Mouse (Mus musculus) lung, embryonic 16.5 days (tissue): ENCODE results near the gene Slc39a9. TPM values are rescaled to one million over a fixed set of nuclear protein-coding genes. Genes with fewer than 3 reads are reported as not detected.
A peak's percentile ranks its signal among the peaks of the same experiment; 100 is the strongest.

Experiments used
- ATAC-seq: fragments of 200-750 bp; cut with Nextera tagmentation; 2 replicates; pipeline ENCODE4 v1.8.0; 2017; ENCODE audit warnings: low read depth, mild to moderate bottlenecking, moderate library complexity
- H3K27ac ChIP-seq: fragments of 300-500 bp; sonication (generic); 2 replicates; pipeline ENCODE4 v1.5.1; 2014; ENCODE audit warnings: mild to moderate bottlenecking, control low read depth, low read length
- H3K27me3 ChIP-seq: fragments of 300-500 bp; sonication (generic); 2 replicates; pipeline ENCODE4 v1.6.1; 2014; ENCODE audit warnings: low read depth, low read length, mixed read lengths; ENCODE audit not compliant: control insufficient read depth, insufficient read depth
- H3K36me3 ChIP-seq: fragments of 300-500 bp; sonication (generic); 2 replicates; pipeline ENCODE4 v1.6.1; 2014; ENCODE audit warnings: low read length; ENCODE audit not compliant: control insufficient read depth, insufficient read depth
- H3K4me1 ChIP-seq: fragments of 300-500 bp; sonication (generic); replicated peaks from 2 replicates; pipeline ENCODE4 v1.6.1; 2014; ENCODE audit warnings: low read length, mixed read lengths; ENCODE audit not compliant: control insufficient read depth, insufficient read depth
- H3K4me2 ChIP-seq: fragments of 300-500 bp; sonication (generic); 2 replicates; pipeline ENCODE4 v1.6.1; 2014; ENCODE audit warnings: low read depth, low read length, control low read depth
- H3K4me3 ChIP-seq: fragments of 300-500 bp; sonication (generic); 2 replicates; pipeline ENCODE4 v1.5.1; 2014; ENCODE audit warnings: mild to moderate bottlenecking, low read length, control low read depth
- H3K9ac ChIP-seq: fragments of 300-500 bp; sonication (generic); 2 replicates; pipeline ENCODE4 v1.6.1; 2014; ENCODE audit warnings: low read length, control low read depth
- H3K9me3 ChIP-seq: fragments of 300-500 bp; sonication (generic); 2 replicates; pipeline ENCODE4 v1.6.1; 2016; ENCODE audit warnings: low read length; ENCODE audit not compliant: control insufficient read depth
- WGBS: fragments of 180-500 bp; shearing (Covaris S2); extraction: QIAGEN DNeasy Blood & Tissue Kit; methylation state at CpG from one replicate; pipeline ENCODE4 v1.1.7; 2014; 5-methylcytosine and 5-hydroxymethylcytosine counted together
- polyA plus RNA-seq: library from polyadenylated mRNA; unstranded; fragments of >200 nt; fragmentation: Nextera tagmentation; extraction: Ambion mirVana; gene quantifications from 2 replicates; pipeline ENCODE4 v1.2.1, GENCODE M21; 2015

Gene Slc39a9
- polyA plus RNA-seq, 1 experiment from 2014 or later: 30.4 TPM

GRCm38 (mm10) chr12:80695004-80695403 lies 51.3 kb downstream of the Slc39a9 start:
- WGBS: 72% methylated on average over 3 of the region's 3 CpGs
- H3K36me3 ChIP-seq: no peaks in the 10 kb centered on the region
- H3K4me1 ChIP-seq: peaks cover 18% of the 10 kb centered on the region
- H3K9me3 ChIP-seq: no peaks in the 10 kb centered on the region
- H3K27ac ChIP-seq: no peak overlapping the region
- peaks cover 22% of the 10 kb centered on the region for H3K27me3 ChIP-seq
- H3K9ac ChIP-seq: no peak overlapping the region
- H3K4me2 ChIP-seq: no peak overlapping the region
- no peak overlapping the region for H3K4me3 ChIP-seq
- no peak for ATAC-seq

- Histone ChIP-seq H3K27ac (no peak overlapping the region), H3K9me3 (no peaks in the 10 kb centered on the region), H3K9ac (no peak overlapping the region), H3K27me3 (peaks cover 2% of the 10 kb centered on the region; the same call in 1 of the 2 replicates), H3K4me3 (no peak overlapping the region), H3K4me1 (peaks cover 2% of the 10 kb centered on the region; the same call in 1 of the 2 replicates), H3K4me2 (no peak overlapping the region), H3K36me3 (no peaks in the 10 kb centered on the region)
- ATAC-seq: no peak
- WGBS: 73% methylated on average over 5 of the region's 5 CpGs
Measured at GRCm38 (mm10) chr12:80698526-80699143, 55.0 kb downstream of the Slc39a9 start.

GRCm38 (mm10) chr12:80699144-80699531 lies 55.5 kb downstream of the Slc39a9 start:
- H3K27me3 ChIP-seq: peaks cover 2% of the 10 kb centered on the region; the same call in 1 of the 2 replicates
- no peak overlapping the region for H3K9ac ChIP-seq
- H3K36me3 ChIP-seq: no peaks in the 10 kb centered on the region
- H3K4me1 ChIP-seq: peaks cover under 1% of the 10 kb centered on the region; the same call in 1 of the 2 replicates
- no peak overlapping the region for H3K4me3 ChIP-seq
- WGBS: 55% methylated on average over 2 of the region's 2 CpGs
- H3K4me2 ChIP-seq: no peak overlapping the region
- no peak for ATAC-seq
- H3K9me3 ChIP-seq: no peaks in the 10 kb centered on the region
- no peak overlapping the region for H3K27ac ChIP-seq

GRCm38 (mm10) chr12:80701332-80701731 lies 57.6 kb downstream of the Slc39a9 start:
- no peak overlapping the region for H3K9ac ChIP-seq
- H3K4me3 ChIP-seq: no peak overlapping the region
- H3K4me1 ChIP-seq: peaks cover 5% of the 10 kb centered on the region; the same call in 1 of the 2 replicates
- ATAC-seq: peak; percentile 84
- no peak overlapping the region for H3K27ac ChIP-seq
- no peak overlapping the region for H3K4me2 ChIP-seq
- WGBS: 48% methylated on average over 7 of the region's 7 CpGs
- no peaks in the 10 kb centered on the region for H3K9me3 ChIP-seq
- no peaks in the 10 kb centered on the region for H3K36me3 ChIP-seq
- H3K27me3 ChIP-seq: no peaks in the 10 kb centered on the region

- 40% methylated on average over 11 of the region's 11 CpGs for WGBS
Measured at GRCm38 (mm10) chr12:80706208-80706914, 62.7 kb downstream of the Slc39a9 start.

DNA sequence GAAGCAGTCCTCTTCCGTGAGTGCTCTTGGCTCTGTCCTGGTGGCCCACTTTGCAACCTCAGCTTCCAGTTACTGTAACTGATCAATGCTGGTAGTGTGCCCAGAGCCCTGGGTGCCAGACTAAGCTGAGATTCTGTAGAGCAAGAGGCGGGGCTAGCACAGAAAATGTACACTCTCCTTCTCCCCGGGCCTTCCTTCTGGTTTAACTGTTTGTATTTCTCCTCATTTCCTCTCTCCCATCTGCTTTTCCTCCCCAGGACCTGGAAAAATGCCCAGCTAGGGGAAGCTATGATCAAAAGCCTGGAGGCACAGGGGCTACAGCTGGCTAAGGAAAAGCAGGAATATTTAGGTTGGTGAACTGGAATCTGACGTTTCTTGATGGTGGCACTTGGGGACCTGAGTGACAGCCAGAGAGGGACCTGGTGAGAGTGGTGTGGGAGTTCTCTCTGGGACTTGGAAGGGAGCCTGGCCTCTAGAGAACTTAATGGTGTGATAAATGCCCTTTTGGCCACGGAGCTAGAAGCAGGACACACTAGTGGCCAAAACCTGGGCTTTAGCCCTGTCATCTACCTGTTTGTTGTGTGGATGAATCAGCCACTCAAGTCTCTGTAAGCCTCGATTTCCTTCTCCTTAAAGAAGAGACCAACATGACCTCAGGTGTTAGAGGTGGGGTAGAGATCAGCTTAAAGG lies 63.4 kb downstream of the Slc39a9 start:
- no peaks in the 10 kb centered on the region for H3K9me3 ChIP-seq
- H3K4me2 ChIP-seq: no peak overlapping the region; the same call in 1 of the 2 replicates
- 0 out of 2 replicates have a peak overlapping the region, but pooled peaks have one; percentile 6 for H3K9ac ChIP-seq
- no peak overlapping the region for H3K4me3 ChIP-seq
- peaks cover 15% of the 10 kb centered on the region for H3K4me1 ChIP-seq
- H3K36me3 ChIP-seq: no peaks in the 10 kb centered on the region
- ATAC-seq: peak; percentile 51; the same call in 1 of the 2 replicates
- 19% methylated on average over 6 of the region's 6 CpGs for WGBS
- no peaks in the 10 kb centered on the region for H3K27me3 ChIP-seq
- 0 out of 2 replicates have a peak overlapping the region, but pooled peaks have one; percentile 20 for H3K27ac ChIP-seq

More at GRCm38 (mm10) chr12:80706208-80706914, 62.7 kb downstream of the Slc39a9 start:
- H3K9me3 ChIP-seq: no peaks in the 10 kb centered on the region
- H3K27me3 ChIP-seq: no peaks in the 10 kb centered on the region
- ATAC-seq: peak; percentile 47; the same call in 1 of the 2 replicates
- H3K27ac ChIP-seq: no peak overlapping the region
- no peak overlapping the region for H3K9ac ChIP-seq
- H3K36me3 ChIP-seq: no peaks in the 10 kb centered on the region
- peaks cover 15% of the 10 kb centered on the region for H3K4me1 ChIP-seq
- no peak overlapping the region; the same call in 1 of the 2 replicates for H3K4me2 ChIP-seq
- H3K4me3 ChIP-seq: no peak overlapping the region

DNA sequence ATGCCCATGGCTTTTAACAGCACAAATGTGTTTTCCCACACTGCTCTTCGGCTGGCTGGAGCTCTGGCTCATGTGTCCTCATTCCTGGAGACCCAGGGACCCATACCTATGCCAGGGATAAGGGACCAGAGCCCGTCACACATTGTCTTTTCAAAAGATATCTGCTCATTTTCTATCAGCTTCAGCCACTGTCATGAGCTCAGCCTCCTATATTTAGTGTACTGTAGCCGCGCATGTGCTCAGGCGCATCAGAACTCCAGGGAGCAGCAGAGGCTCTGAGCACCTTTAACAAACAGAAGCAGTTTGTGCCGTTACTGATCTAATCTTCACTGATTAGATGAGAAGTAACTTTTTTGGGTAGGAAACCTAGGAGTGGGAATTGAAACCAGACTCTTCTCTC lies 72.2 kb downstream of the Slc39a9 start:
- no peak overlapping the region for H3K27ac ChIP-seq
- no peak for ATAC-seq
- 68% methylated on average over 6 of the region's 6 CpGs for WGBS
- no peaks in the 10 kb centered on the region for H3K4me1 ChIP-seq
- H3K9me3 ChIP-seq: no peaks in the 10 kb centered on the region
- H3K9ac ChIP-seq: no peak overlapping the region
- H3K36me3 ChIP-seq: no peaks in the 10 kb centered on the region
- no peak overlapping the region for H3K4me2 ChIP-seq
- no peaks in the 10 kb centered on the region for H3K27me3 ChIP-seq
- H3K4me3 ChIP-seq: no peak overlapping the region

GRCm38 (mm10) chr12:80719141-80719540 lies 75.5 kb downstream of the Slc39a9 start:
- H3K4me3 ChIP-seq: no peak overlapping the region
- H3K9me3 ChIP-seq: no peaks in the 10 kb centered on the region
- no peak overlapping the region for H3K4me2 ChIP-seq
- WGBS: 60% methylated on average over 2 of the region's 2 CpGs
- H3K36me3 ChIP-seq: no peaks in the 10 kb centered on the region
- H3K27me3 ChIP-seq: no peaks in the 10 kb centered on the region
- no peak overlapping the region for H3K9ac ChIP-seq
- H3K27ac ChIP-seq: no peak overlapping the region
- no peak for ATAC-seq
- no peaks in the 10 kb centered on the region for H3K4me1 ChIP-seq

GRCm38 (mm10) chr12:80720507-80720906 lies 76.8 kb downstream of the Slc39a9 start:
- Histone ChIP-seq H3K4me1 (no peaks in the 10 kb centered on the region), H3K4me3 (no peak overlapping the region), H3K9ac (no peak overlapping the region), H3K9me3 (no peaks in the 10 kb centered on the region), H3K27ac (no peak overlapping the region), H3K36me3 (no peaks in the 10 kb centered on the region), H3K4me2 (no peak overlapping the region), H3K27me3 (no peaks in the 10 kb centered on the region)
- no peak for ATAC-seq
- WGBS: 64% methylated on average over 12 of the region's 12 CpGs
